Mouse (Mus musculus) fat pad, adult 2 months (tissue): ENCODE measurements around the gene Tgfb2.

ENCODE experiments used
- DNase-seq: peaks from one replicate; pipeline ENCODE4 v3.0.0-alpha.2; 2011; ENCODE audit warnings: low read depth, low spot score; ENCODE audit errors: extremely low read depth

The Tgfb2 gene

DNA sequence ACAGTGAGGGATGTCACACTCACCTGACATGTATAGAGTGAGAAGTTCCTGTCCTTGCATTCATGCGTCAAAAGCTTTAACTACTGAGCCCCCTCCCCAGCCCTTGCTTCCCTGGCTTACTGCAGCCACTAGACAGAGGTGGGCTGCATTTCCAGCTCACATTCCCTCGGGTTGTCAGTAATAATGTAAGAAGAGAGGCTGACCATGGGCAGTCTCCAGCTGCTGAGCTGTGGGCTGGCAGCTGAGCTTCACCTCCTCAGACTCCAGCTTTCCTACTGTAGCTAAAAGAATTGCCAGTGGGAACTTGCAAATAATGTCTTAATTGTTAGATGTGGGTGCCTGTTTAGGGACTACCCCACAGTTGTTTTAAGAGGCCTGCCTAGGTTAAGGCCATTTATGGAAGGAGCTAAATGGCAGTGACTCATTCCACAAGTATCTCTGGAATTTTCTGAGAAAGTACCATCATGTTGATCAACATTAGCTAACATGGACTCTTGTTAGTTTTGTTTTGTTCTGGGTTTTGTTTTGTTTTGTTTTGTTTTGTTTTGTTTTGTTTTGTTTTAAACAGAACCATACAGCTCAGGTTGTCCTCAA lies 120.1 kb downstream of the Tgfb2 start:
- no peak for DNase-seq

DNA sequence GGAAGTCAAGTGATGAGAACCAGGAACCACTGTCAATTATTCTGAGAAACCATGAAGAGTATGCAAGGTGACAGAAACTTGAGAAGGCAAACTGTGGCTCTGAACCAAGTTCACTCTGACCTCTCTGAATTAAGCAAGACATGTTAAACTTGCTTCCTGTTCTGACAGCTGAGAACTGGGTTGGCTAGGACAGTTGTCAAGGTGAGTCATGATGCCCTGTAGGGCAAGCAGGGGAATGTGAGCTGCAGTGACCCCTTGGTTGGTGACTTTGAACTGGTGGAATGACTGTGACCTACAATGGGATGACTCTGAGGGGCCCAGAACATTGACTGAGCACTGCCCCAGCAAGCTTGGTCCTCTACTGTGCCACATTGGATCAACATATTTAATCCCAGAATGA lies 121.9 kb downstream of the Tgfb2 start:
- peak; percentile 11 for DNase-seq

DNA sequence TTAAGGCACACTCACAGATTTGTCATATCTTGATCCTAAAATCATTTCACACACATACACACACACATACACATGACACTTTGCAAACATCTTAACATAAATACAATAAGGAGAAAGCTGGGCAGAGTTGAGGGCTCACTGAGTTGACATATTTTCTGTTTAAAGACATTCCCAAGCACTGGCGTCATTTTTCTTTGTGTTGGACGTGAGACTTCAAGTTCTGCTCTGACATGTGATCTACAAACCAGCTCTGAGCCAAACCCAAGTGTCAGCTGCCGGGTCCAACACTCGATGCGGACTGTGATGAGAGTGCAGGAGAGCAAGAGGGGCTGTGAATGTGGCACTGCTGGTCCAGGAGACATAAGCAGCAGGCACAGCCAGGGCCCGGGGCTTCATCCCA lies 123.7 kb downstream of the Tgfb2 start:
- no peak for DNase-seq

- no peak for DNase-seq
Measured at GRCm38 (mm10) chr1:186581666-186582065, 124.1 kb downstream of the Tgfb2 start.

DNA sequence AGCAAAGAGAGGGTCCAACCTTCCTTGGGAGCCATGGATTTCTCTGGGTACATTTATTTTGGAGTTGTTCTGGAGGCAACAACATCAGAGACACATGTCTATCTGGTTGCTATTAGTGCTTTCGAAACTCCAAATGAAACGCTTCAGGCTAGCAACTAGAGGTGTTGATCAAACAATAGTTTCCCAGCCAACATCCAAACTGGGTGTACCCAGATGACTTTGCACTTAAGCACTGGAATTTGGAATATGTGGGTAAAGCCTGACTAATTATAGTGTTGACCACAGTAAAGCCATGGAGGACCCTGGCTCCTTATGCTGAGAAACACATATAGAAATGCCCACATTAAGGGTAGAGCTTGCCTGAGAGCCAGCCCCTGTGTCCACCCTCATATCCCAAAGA lies 124.7 kb downstream of the Tgfb2 start:
- no peak for DNase-seq

GRCm38 (mm10) chr1:186577302-186577701 lies 128.5 kb downstream of the Tgfb2 start:
- DNase-seq = no peak

DNA sequence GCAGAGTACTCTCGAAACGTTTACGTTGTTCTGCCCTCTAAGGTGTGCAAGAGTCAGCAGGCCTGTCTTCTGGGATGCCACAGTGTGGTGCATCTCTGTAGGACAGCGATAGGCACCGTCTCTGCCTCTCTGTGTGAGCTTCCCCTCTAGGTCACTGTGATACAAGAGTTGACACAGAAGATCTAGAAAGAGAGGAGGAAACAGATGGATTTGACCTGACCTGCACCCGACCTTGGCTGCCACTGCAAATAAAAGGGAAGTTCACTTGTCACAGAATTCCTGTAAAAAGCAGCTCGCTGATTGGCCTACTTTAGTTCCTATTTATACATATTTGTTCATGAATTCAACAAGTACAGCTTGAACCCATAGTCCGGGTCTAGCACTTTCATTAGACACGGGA lies 130.2 kb downstream of the Tgfb2 start:
- no peak for DNase-seq

DNA sequence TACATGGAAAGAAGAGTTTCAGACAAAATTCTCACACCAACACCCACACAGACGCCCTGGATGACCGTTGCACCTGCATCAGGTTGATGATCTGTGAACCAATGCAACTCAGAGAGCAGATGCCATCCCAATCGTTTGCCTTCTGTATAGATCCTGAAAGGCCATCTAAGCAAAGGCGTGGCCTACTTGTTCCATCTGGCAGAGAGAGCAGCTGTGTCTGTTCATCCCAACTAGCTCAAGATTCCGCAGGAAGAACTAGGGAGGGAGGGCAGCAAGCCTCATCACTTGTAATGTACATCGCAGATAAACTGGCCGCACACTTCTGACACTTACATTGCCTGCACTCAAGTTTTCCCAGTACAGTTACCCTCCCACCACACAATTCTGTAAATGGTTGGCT lies 130.7 kb downstream of the Tgfb2 start:
- no peak for DNase-seq
